Mouse (Mus musculus): Measurements from ENCODE around the gene Doc2g.

Doc2g gene

GRCm38 (mm10) chr19:3990804-3991203 lies 12.3 kb upstream of the Doc2g start:
- DNase-seq (ENCODE audit: low spot score in 2 of 2): no peak

DNA sequence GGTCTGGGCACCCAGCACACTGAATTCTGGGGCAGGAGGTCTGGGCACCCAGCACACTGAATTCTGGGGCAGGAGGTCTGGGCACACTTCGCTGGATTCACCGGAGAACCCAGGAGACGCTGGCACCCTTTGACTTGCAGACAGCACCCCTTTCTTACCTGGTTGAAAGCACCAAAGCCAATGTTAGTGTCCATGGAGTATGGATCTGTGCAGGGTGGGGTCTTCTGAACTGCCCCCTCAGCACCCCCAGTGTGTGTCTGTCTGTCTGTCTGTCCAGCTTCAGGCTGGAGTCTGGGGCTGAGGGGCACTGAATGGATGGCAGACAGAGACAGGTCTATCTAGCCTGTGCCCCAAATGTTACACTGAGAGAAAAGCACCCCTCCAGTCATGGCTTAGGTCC lies 11.6 kb upstream of the Doc2g start:
- no peak for DNase-seq (ENCODE audit: low spot score in 2 of 2)

- no peak for DNase-seq (ENCODE audit: low spot score in 2 of 2)
Observed at GRCm38 (mm10) chr19:3991966-3992365, 11.1 kb upstream of the Doc2g start.

DNA sequence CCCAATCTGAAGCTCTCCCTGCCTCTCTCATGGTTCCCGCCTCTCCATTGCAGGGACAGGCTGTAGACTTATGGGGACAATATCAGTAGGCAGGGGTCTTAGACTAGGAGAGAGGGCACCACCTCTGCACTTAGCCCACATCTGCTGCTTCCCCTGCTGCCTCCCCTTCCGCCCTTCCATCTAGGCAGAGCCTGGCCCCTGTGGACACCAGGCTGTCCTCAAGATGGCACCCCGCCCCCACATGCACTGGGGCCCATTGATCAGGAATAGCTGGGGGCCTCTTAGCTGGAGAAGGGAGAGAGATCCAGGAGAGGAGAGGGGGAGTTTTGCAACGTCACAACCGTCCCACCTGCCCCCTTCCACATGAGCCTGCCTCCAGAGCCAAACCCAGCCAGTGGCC lies 10.7 kb upstream of the Doc2g start, which contains the start of gene Tbx10:
TSS of gene Tbx10 (plus strand) at position 337 of the 400 bp plus-strand sequence.
- DNase-seq (ENCODE audit: low spot score in 2 of 2): no peak

GRCm38 (mm10) chr19:3994932-3995331 lies 8.2 kb upstream of the Doc2g start:
- no peak for DNase-seq (ENCODE audit: low spot score in 2 of 2)

DNA sequence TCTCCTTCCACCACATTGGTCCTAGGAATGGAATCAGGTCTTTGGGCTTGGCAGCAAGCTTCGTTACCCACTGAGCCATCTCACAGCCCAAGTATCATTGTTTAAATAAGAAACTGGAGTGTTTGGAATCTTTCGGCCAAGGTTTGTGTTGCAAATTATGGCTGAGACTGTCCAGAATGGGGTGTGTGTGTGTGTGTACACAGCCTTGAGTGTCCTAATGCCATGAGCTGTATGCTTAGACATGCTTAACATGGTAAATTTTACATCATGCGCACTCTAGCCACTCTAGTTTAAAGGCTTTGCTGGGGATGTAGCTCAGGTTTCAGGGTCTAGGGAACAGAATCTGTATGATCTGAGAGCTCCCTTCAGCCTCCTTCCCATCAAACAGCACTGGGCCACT lies 7.6 kb upstream of the Doc2g start:
- DNase-seq (ENCODE audit: low spot score in 2 of 2): no peak

GRCm38 (mm10) chr19:3996106-3996505 lies 7.0 kb upstream of the Doc2g start:
- DNase-seq (ENCODE audit: low spot score in 2 of 2): no peak

GRCm38 (mm10) chr19:3996747-3997146 lies 6.4 kb upstream of the Doc2g start:
- DNase-seq (ENCODE audit: low spot score in 2 of 2): no peak

GRCm38 (mm10) chr19:3997231-3997630 lies 5.9 kb upstream of the Doc2g start:
- DNase-seq (ENCODE audit: low spot score in 2 of 2): no peak

DNA sequence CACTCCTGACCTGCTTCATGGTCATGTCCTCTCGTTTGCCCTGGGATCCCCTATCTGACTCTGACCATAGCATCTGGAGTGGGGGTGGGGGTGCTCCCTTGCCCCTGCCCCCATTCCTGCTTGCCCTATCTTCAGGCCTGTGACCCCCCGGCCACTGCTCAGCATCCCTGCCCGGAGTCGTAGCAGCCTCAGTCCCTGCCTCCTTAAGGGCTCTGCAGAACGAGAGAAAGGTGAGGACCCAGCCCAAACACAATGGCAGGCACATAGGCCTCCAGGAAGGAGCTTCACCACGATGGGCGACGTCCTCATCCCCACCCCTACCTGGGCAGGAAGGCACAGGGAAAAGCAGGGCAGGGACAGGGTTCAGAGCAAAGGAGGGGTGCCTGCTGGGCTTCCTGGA lies 4.8 kb upstream of the Doc2g start:
- DNase-seq (ENCODE audit: low spot score in 2 of 2): no peak

DNA sequence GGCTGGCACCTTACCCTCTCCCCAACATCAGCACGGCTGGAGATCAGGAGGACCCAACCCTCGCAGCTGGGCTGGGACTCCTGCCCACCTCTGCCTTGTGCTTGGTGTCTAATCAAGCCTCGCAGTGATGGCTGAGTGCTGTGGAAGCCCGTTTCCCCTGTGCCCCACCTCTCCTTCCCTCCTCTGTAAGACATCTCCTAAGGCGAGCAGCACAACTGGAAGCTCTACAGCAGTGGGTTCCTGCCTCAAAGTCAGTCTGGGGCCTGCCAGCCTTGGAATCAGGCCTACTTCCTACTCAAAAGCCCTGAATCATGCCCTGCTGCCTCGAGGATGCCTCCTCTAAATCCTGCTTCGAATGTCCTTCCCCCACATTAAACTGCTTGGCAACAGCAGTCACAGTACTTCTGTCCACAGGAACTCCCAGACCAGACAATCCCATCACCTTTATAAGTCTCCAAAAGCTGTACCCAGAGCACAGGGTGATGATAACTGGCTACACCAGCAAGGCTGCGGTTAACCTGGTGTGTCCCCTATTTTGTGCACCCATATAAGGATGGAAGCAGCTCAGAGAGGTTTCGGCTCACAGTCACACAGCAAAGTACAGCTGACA lies 3.9 kb upstream of the Doc2g start:
- DNase-seq (ENCODE audit: low spot score in 2 of 2): no peak

- DNase-seq (ENCODE audit: low spot score in 2 of 2): peak; percentile 87 to 89
Observed at GRCm38 (mm10) chr19:4000119-4000900, 2.8 kb upstream of the Doc2g start, which contains the start of the genes Nudt8 and Gm49405. TSS of gene Nudt8 (plus strand) at chr19:4000580. TSS of gene Gm49405 (plus strand) at chr19:4000626.

DNA sequence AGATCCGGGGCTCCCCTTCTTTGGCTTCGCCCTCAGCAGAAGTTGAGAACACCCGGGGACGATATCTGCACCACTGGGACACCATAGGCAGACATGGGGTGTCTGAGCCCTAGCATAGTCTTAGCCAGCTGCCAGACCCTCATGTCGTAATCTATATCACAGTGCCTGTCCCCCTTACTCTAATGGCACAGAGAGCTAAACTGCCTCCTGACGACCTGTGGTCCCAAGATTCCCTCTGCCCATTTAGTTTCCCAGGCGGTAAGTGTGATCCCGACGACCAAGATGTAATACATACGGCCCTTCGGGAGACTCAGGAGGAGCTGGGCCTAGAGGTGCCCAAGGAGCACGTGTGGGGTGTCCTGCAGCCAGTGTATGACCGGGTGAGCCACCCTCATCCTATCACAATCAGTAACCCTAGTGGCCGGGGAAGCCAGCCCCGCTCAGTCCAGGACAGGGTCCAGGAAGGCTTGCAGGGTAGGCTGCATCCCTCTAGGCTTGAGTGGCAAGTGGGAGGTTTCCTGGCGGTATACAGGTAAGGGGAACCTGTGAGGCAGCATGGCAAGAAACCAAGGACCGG lies 2.1 kb upstream of the Doc2g start:
- no peak for DNase-seq (ENCODE audit: low spot score in 2 of 2)

- DNase-seq (ENCODE audit: low spot score in 2 of 2): no peak
Observed at GRCm38 (mm10) chr19:4001752-4002151, 1.4 kb upstream of the Doc2g start.

DNA sequence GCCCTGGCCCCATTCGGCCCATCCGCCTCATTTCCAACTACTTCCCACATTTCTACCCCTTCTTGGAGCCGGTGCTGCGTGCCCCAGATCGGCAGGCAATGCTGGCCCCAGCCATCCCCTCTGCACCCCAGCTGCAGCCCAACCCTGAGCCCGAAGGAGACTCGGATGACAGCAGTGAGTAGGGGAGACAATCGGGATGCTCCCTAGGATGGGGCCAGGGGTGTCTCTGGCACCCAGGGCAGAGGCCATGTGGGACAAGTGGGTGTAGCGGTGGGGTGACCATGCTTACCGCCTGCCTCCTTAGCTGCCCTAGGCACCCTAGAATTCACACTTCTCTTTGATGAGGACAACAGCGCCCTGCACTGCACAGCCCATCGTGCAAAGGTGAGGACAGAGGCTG lies 528 bp downstream of the Doc2g start:
- no peak for DNase-seq (ENCODE audit: low spot score in 2 of 2)

GRCm38 (mm10) chr19:4004331-4004730 lies 1.2 kb downstream of the Doc2g start:
- no peak for DNase-seq (ENCODE audit: low spot score in 2 of 2)

DNA sequence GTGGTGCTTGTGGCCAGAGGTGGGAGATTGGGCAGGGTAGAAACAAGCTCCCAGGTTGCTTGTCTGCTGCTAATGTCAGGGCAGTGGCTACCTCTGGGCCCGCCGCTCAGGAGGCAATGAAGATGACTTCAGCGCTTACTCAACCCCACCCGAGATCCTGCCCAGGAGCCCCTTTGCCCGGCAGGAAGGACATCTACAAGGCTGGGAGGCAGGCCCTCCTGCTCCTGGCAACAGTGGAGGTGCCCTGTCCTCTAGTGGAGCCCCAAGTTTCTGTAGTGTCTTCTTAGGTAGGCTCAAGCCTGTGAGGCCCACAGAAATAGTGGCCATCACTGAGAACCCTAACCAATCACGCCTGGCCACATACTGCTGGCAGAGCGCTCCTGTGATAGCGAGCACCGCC lies 2.0 kb downstream of the Doc2g start:
- no peak for DNase-seq (ENCODE audit: low spot score in 2 of 2)

GRCm38 (mm10) chr19:4005971-4006370 lies 2.9 kb downstream of the Doc2g start:
- no peak for DNase-seq (ENCODE audit: low spot score in 2 of 2)

DNA sequence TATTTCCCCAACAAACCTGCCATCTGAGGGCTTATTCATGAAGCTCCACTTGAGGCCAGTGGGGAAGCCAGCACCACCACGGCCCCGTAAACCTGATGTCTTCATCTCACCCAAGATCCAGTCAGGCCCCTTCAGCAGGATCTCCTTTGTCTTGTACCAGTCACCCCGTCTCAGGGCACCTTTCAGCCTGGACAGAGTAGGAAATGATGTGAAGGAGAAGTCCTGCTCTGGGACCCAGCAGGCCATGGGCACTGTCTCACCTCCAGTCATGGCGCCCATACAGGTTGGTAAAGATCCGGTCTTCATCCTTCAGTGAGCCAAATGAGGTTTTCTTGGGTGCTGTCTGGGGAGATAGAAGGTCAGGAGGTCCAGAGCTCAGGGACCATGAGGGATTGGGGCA lies 8.0 kb downstream of the Doc2g start:
- DNase-seq (ENCODE audit: low spot score in 2 of 2): no peak

GRCm38 (mm10) chr19:4012432-4013022 lies 9.4 kb downstream of the Doc2g start, which contains the start of gene Ndufv1:
TSS of gene Ndufv1 (minus strand) at chr19:4012806.
- peak; percentile 83 to 90 for DNase-seq (ENCODE audit: low spot score in 2 of 2)

DNA sequence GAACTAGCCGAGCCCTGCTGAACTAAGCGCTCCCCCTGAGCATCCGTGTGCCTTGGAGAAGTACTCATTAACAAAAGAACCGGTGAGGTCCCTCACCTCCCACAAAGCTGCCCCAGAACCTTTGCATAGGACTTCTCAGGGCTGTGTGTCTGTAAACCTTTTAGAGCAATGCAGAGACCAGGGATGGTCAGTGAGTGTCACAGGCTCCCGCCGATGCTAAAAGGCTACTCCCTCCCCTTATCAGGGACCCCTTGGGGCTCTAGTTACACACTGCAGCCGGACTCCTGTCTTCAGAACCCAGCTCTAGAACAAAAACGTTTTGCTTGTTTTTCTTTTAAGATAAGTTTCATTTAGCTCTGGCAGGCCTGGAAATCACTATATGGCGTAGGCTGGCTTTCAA lies 10.0 kb downstream of the Doc2g start:
- no peak for DNase-seq (ENCODE audit: low spot score in 2 of 2)

- no peak for DNase-seq (ENCODE audit: low spot score in 2 of 2)
Observed at GRCm38 (mm10) chr19:4014802-4015201, 11.7 kb downstream of the Doc2g start.

DNA sequence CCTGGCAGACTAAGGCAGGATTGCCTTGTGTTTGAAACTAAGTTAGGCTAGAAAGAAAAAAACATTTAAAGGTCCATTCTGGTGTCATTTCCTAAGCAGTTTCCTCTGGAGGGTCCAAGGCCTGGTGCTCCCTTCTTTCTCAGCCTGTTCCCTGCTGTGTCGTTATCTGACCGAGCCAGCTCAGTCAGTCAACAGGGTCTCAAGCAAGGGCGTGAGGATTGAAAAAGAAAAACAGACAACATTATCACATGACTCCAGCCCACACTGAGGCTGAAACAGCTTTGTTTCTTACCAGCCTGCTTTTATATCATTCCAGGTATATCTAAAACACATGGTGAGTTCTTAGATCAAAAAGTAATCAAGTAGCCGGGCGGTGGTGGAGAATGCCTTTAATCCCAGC lies 12.5 kb downstream of the Doc2g start:
- DNase-seq (ENCODE audit: low spot score in 2 of 2): no peak

Data from spleen, postnatal 14 days (tissue).